Mouse (Mus musculus): ENCODE data around the gene Gm10639.
"Not testable (repeated sequence)": the region's sequence is repeated elsewhere in the genome, so short reads cannot be mapped to it uniquely, and the experiment has no call there.

DNA sequence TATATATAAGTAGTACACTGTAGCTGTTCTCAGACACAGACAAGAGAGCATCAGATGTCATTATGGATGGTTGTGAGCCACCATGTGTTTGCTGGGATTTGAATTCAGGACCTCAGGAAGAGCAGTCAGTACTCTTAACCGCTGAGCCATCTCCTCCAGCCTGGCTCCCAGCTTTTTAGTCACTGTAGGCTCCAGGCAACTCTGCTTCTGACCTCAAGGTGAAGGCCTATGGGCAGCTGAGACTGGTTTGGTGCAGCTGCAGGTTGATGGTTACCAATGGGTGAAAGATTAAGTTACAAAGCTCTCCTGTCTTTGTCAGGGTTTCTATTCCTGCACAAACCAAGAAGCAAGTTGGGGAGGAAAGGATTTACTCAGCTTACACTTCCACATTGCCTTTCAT, 4.0 kb downstream of the Gm10639 start:
- not testable (repeated sequence) for TF ChIP-seq USF1 (IDR thresholded peaks at IDR 0.05; ENCODE audit: low read depth); CTCF (IDR thresholded peaks at IDR 0.05; ENCODE audit: control insufficient read depth, insufficient read depth, insufficient read length); MAX (IDR thresholded peaks at IDR 0.05)

All from C2C12 (cell line).